Mouse (Mus musculus) spleen, adult 2 months (tissue): ENCODE data around the gene Marc1. TPM values are rescaled to one million over a fixed set of nuclear protein-coding genes. Genes with fewer than 3 reads are reported as not detected.

Experiments used
- DNase-seq, 2 experiments: peaks; one replicate each; pipeline versions ENCODE4 v3.0.0 to v3.0.0-alpha.2; 2012 to 2021; ENCODE audit warnings: low spot score in 2 of 2, low read depth in 1 of 2
- H3K27ac ChIP-seq: fragments of 200-500 bp; 2 replicates; pipeline ENCODE4 v1.5.1; 2012; ENCODE audit warnings: low read length, inconsistent platforms; ENCODE audit not compliant: insufficient read depth
- H3K27me3 ChIP-seq: fragments of 200-500 bp; 2 replicates; pipeline ENCODE4 v1.6.1; 2012; ENCODE audit warnings: mild to moderate bottlenecking, moderate library complexity, low read length, inconsistent platforms; ENCODE audit not compliant: control insufficient read depth, insufficient read depth
- H3K36me3 ChIP-seq: fragments of 200-500 bp; 2 replicates; pipeline ENCODE4 v1.6.1; 2012; ENCODE audit warnings: mild to moderate bottlenecking, low read length, inconsistent platforms; ENCODE audit not compliant: control insufficient read depth, insufficient read depth
- H3K4me1 ChIP-seq: fragments of 200-500 bp; 2 replicates; pipeline ENCODE4 v1.6.1; 2011; ENCODE audit warnings: inconsistent platforms; ENCODE audit not compliant: control insufficient read depth, insufficient read depth, insufficient read length
- H3K4me3 ChIP-seq: fragments of 200-500 bp; 2 replicates; pipeline ENCODE4 v1.5.1; 2011; ENCODE audit warnings: mild to moderate bottlenecking, inconsistent platforms; ENCODE audit not compliant: insufficient read depth, insufficient read length; ENCODE audit errors: extremely low read depth
- CTCF ChIP-seq: fragments of 200-500 bp; IDR thresholded peaks from 2 replicates; pipeline ENCODE4 v1.5.1; 2011; ENCODE audit warnings: mild to moderate bottlenecking, inconsistent platforms; ENCODE audit not compliant: insufficient read depth, insufficient read length, insufficient replicate concordance; ENCODE audit errors: extremely low read depth
- POLR2A ChIP-seq: fragments of 200-500 bp; IDR thresholded peaks from 2 replicates; pipeline ENCODE4 v1.6.1; 2011; ENCODE audit warnings: low read depth, low read length, inconsistent platforms
- WGBS: fragments of 180-500 bp; shearing (Covaris S2); methylation state at CpG from one replicate; pipeline ENCODE4 v1.1.7; 2018; 5-methylcytosine and 5-hydroxymethylcytosine counted together
- polyA plus RNA-seq: library from polyadenylated mRNA; depleted of rRNA; stranded (reverse); fragments of >200 nt; gene quantifications from 2 replicates; pipeline ENCODE4 v1.2.3, GENCODE M21; 2012

Marc1 gene
- polyA plus RNA-seq, 1 experiment, result 0.07 TPM

DNA sequence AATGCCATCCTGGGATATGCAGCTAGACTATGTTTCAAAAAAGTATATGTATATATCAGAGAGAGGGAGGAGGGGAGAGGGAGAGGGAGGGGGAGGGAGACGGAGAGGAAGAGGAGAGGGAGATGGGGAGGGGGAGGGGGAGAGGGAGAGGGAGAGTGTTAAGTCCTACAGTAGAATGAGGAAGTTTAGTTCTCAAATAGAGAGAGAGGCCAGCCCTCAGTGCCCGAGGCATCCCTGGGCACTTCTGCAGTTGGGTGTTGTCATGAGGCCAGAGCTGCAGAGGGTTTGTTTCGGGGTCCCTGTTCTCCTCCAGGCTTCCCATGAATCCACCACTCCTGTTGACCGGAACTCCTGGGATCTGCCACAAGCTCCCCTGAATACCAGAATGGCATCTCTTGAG lies 27.5 kb downstream of the Marc1 start:
- DNase-seq, result no peak
- H3K27me3 ChIP-seq, result no peaks in the 10 kb centered on the region
- no peak overlapping the region for H3K27ac ChIP-seq
- H3K4me1 ChIP-seq, result no peaks in the 10 kb centered on the region
- no peaks in the 10 kb centered on the region for H3K36me3 ChIP-seq
- TF ChIP-seq CTCF (no peak), POLR2A (no peak)
- H3K4me3 ChIP-seq, result no peak overlapping the region
- WGBS, result 40% methylated on average over 4 of the region's 4 CpGs

DNA sequence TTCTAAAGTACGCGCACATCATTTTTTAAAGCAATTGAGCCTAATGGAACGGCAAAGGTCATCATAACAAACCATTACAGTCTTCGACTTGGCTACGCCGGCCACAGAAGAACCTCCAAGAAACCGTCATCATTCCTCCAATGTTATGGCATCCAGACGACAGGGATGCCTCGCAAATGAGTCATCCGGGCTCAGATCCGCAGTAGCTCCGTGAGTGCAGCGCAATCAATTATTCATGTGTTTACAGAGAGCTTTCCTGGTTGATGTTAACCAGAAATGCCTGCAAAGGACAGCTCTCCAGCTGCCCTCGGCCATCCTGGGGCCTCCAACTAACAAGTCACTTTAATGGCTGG lies 29.0 kb downstream of the Marc1 start:
- Histone ChIP-seq H3K36me3 (no peaks in the 10 kb centered on the region), H3K4me3 (no peak overlapping the region), H3K27ac (no peak overlapping the region), H3K27me3 (no peaks in the 10 kb centered on the region), H3K4me1 (no peaks in the 10 kb centered on the region)
- DNase-seq, result no peak
- TF ChIP-seq CTCF (no peak), POLR2A (no peak)
- 87% methylated on average over 14 of the region's 14 CpGs for WGBS

DNA sequence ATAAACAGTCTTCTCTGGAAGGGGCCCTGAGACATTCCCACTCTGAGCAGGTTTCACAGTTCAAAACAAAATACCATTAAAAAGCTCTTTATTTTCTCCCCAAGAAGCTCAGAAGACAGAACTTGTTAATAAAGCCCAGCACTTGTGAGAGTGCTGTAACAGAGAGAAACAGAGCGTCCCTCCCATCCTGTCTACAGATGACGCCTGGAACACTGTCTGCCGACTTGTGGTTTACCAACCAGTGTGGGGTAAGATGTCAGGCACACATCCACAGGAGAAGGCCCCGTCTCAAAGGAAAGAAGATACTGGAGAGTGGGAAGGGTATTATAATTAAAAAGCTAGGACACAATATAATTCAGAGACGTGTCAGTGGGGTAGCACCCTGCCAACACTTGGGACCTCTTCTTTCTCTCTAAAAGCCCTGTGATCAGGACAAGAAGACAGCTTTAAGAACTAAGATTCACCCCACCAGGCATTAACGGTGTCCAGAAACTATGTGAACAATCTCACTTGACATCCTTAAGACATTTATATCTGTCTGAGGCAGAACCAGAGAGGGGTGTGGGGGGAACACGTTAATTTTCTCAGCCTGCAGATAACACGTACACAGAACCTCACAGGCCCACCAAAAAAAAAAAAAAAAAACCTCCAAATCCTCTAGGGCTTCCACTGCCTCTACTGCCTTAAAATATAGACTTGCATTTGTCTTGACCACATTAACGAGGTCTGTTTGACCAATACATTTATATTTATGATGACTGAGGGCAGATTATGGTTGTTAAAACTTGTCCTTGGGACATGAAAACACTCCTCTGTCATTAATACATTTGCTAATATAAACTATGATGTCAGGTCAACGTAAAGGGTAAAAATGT lies 29.6 kb downstream of the Marc1 start:
- H3K27me3 ChIP-seq, result no peaks in the 10 kb centered on the region
- WGBS, result 53% methylated on average over 10 of the region's 10 CpGs
- no peak for DNase-seq
- TF ChIP-seq CTCF, result no peak
- no peak for TF ChIP-seq POLR2A
- H3K4me1 ChIP-seq, result no peaks in the 10 kb centered on the region
- no peaks in the 10 kb centered on the region for H3K36me3 ChIP-seq
- no peak overlapping the region for H3K4me3 ChIP-seq
- H3K27ac ChIP-seq, result no peak overlapping the region

DNA sequence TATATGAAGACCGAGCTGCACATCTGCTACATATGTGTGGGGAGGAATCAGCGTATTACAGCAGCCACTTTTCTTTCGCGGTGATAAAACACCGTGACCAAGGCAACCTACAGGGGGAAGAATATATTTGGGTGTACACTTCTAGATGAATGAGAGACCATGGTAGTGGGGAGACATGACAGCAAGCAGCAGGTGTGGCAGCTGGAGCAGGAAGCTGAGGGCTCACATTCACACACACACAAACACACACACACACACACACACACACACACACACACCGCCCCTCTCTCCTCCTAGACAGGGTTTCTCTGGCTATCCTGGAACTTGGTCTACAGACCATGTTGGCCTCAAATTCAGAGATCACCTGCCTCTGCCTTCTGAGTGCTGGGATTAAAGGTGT lies 33.0 kb downstream of the Marc1 start:
- Histone ChIP-seq H3K27me3 (no peaks in the 10 kb centered on the region), H3K27ac (no peak overlapping the region), H3K4me1 (no peaks in the 10 kb centered on the region), H3K4me3 (no peak overlapping the region), H3K36me3 (no peaks in the 10 kb centered on the region)
- TF ChIP-seq POLR2A (no peak), CTCF (no peak)
- WGBS, result 93% methylated on average over 6 of the region's 6 CpGs
- DNase-seq, result no peak

DNA sequence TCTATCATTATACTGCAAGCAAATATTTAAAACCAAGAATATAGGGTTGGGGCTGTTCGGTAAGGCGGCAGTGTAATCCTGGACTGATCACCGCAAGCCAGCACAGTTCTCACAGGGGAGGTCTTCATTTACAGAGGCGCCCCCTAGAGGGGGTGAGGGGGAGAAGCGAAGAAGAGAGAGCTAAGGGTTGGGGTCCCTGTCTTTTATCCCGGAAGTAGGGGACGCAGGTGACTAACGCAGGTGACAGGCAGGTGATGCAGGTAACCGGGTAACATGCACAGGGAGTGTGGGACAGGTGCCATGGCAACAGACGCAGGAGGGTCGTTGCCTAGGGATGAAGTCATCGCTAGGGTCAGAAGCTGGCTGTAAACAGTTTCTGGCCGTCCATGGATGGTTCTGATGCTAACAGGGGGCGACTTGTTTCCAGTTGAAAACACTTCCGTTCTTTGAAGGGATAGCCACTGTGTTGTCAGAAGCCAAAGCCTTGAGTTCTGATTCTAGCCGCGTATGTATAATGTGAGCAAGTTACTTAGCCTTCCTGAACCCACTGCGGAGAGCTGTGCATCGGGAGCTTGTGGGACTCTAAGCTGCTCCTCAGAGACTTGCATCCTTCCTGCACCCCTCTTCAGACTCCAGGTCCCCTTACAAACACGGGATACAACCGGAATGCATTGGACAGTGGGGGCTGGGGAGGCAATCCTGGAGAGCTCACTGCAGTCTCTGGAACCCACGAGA lies 33.9 kb downstream of the Marc1 start:
- no peak for DNase-seq
- WGBS, result 44% methylated on average over 22 of the region's 22 CpGs

DNA sequence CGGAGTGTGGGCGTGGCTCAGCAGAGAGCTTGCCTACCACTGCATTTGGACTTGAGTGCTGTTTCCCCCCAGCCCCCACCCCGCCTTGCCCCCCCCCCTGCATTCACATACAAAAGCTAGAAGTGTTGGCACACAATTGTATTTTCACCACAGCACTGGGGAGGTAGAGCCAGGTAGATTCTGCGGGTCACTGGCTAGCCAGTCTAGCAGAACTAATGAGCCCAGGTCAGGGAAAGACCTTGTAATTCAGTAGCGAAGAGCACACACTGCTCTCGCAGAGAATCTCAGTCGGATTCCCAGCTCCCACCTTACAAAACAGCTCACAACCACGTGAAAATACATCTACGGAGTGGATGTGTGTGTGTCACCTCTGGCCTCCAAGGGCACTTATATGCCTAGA lies 35.8 kb downstream of the Marc1 start:
- TF ChIP-seq CTCF, result no peak
- TF ChIP-seq POLR2A, result no peak
- DNase-seq, result no peak
- no peaks in the 10 kb centered on the region; the same call in 1 of the 2 replicates for H3K4me1 ChIP-seq
- WGBS, result 76% methylated on average over 9 of the region's 9 CpGs
- no peak overlapping the region for H3K27ac ChIP-seq
- H3K4me3 ChIP-seq, result no peak overlapping the region
- H3K27me3 ChIP-seq, result no peaks in the 10 kb centered on the region
- no peaks in the 10 kb centered on the region for H3K36me3 ChIP-seq

More for the DNA sequence above, 33.9 kb downstream of the Marc1 start:
- Histone ChIP-seq H3K27me3 (no peaks in the 10 kb centered on the region), H3K36me3 (no peaks in the 10 kb centered on the region), H3K4me3 (no peak overlapping the region), H3K27ac (no peak overlapping the region), H3K4me1 (no peaks in the 10 kb centered on the region)
- TF ChIP-seq POLR2A, result no peak
- no peak for TF ChIP-seq CTCF

DNA sequence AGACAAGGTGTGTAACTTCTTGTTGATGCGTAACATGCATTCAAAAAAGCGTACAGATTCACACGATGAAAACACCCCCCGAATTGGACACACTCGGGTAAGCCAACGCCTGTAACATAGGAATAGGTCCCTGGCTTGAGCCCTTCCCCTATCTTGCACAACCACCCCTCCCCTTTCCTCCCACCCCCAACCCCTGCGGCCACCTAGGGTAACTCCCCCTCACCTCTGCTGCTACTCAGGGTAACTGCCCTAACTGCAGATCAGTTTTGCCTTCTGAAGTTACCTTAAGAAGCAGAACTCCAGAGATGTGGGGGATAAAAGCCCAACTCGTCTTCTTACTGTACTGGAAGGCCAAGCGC lies 39.2 kb downstream of the Marc1 start:
- Histone ChIP-seq H3K4me3 (no peak overlapping the region), H3K27me3 (no peaks in the 10 kb centered on the region), H3K27ac (no peak overlapping the region), H3K36me3 (no peaks in the 10 kb centered on the region), H3K4me1 (no peaks in the 10 kb centered on the region; the same call in 1 of the 2 replicates)
- no peak for TF ChIP-seq POLR2A
- no peak for TF ChIP-seq CTCF
- no peak for DNase-seq
- WGBS, result 24% methylated on average over 9 of the region's 9 CpGs
